12 mouse cellular contexts compared by ENCODE assay signal in the genomic region with DNA sequence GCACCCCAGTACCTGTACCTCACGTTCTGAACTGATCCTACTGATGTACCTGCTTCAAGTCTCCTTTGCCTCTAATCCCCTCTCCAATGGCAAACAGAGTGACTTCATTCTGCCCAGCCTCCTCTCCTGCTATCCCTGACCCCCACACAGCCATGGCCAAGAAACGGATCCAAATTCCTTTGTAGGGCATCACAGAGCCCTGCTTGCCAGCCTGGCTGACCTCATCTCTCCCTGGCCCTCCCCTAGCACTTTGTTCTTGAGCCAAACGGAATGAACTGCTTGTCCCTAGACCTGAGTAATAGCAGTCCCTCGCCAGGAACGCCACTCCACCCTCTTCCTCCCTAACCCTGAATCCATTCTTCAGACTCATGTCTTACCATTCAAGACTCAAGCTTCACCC. TPM values are rescaled to one million over a fixed set of nuclear protein-coding genes. Genes with fewer than 3 reads are reported as not detected.
A peak's percentile ranks its signal among the peaks of the same experiment; 100 is the strongest.
DNase-seq lines count a peak whose midpoint lies in the region; ATAC-seq and TF ChIP-seq lines count a peak whose summit lies in the region.
"Had no signal": no experiment of that assay in that cellular context is flagged by ENCODE, and none has a peak within 500 bp of the region (broad histone marks: within the 10 kb centered on the region; RNA-seq: fewer than 3 reads in every experiment).

No protein-coding gene starts in this region.

- H3K4me3 ChIP-seq in heart, adult 2 months, result no peak overlapping the region
- H3K4me3 ChIP-seq in heart, embryonic 12.5 days, result no peak overlapping the region

- TF ChIP-seq POLR2A in heart, adult 2 months (IDR thresholded peaks at IDR 0.05; ENCODE audit: insufficient read depth, low read depth, low read length), result no peak

- no peak for ATAC-seq in heart, embryonic 12.5 days (ENCODE audit: insufficient number of reproducible peaks, low FRiP score)

- peaks cover 6% of the 10 kb centered on the region; the same call in 1 of the 2 replicates for H3K4me1 ChIP-seq in heart, adult 2 months (ENCODE audit: control insufficient read depth, insufficient read depth, low read length)
- peaks cover 8% of the 10 kb centered on the region for H3K4me1 ChIP-seq in heart, embryonic 12.5 days (replicated peaks)

- no peak overlapping the region for H3K4me2 ChIP-seq in heart, embryonic 12.5 days

- no peaks in the 10 kb centered on the region for H3K79me2 ChIP-seq in heart, adult 2 months (replicated peaks; ENCODE audit: control insufficient read depth, insufficient read depth, low read length)

- 38% methylated on average over 5 of the region's 5 CpGs for WGBS in heart, adult 2 months
- WGBS in heart, embryonic 12.5 days, result 61% methylated on average over 5 of the region's 5 CpGs

- no peak for TF ChIP-seq CTCF in heart, adult 2 months (IDR thresholded peaks at IDR 0.05)

- no peaks in the 10 kb centered on the region for H3K9me3 ChIP-seq in heart, embryonic 12.5 days (replicated peaks)

- 0 out of 2 replicates have a peak, but pooled peaks have one; percentile 47 for TF ChIP-seq EP300 in heart, adult 2 months (IDR thresholded peaks at IDR 0.05; ENCODE audit: insufficient read depth, low read depth, low read length)

- peak; percentile 49 to 73 for DNase-seq in heart, adult 2 months
- peak; percentile 95 to 96 for DNase-seq in adrenal gland, adult (ENCODE audit: inconsistent age in 2 of 2, low spot score in 1 of 2)
- peak; percentile 98 for DNase-seq in cerebellum, adult 9-10 months
- peak; percentile 29 for DNase-seq in lung, postnatal 14 days
- no peak for DNase-seq in spleen, adult 18-20 months
- DNase-seq in kidney, adult 11 months, result no peak
- no peak for DNase-seq in left cerebral cortex, adult 11 months (ENCODE audit: low spot score)
- DNase-seq: kidney, adult 8-10 months; layer of hippocampus, adult 9-11 months; thymus, postnatal 36 days had no signal

- no peak overlapping the region for H3K27ac ChIP-seq in heart, adult 2 months
- H3K27ac ChIP-seq in heart, embryonic 12.5 days (ENCODE audit: poor library complexity, severe bottlenecking), result no peak overlapping the region

- no peak overlapping the region for H3K9ac ChIP-seq in heart, adult 2 months (ENCODE audit: low read depth, low read length)
- no peak overlapping the region for H3K9ac ChIP-seq in heart, embryonic 12.5 days

- no peaks in the 10 kb centered on the region for H3K36me3 ChIP-seq in heart, adult 2 months (ENCODE audit: control insufficient read depth, insufficient read depth, low read length)
- no peaks in the 10 kb centered on the region for H3K36me3 ChIP-seq in heart, embryonic 12.5 days

- H3K27me3 ChIP-seq in heart, adult 2 months (ENCODE audit: control insufficient read depth, insufficient read depth, low read length), result no peaks in the 10 kb centered on the region
- H3K27me3 ChIP-seq in heart, embryonic 12.5 days (replicated peaks), result peaks cover 10% of the 10 kb centered on the region; the same call in 1 of the 2 replicates

- intact Hi-C loops in heart, adult 2 months (cut with DNase I), result no loop called here

RNA-seq across cellular contexts. Expression of a gene that starts 12.7 kb away (rescaled TPM):
- 10 to 100 TPM; 25.4 to 28.9 TPM for total RNA-seq in heart, adult 2 months (2021)
- polyA plus RNA-seq in heart, adult 2 months (2012; rRNA removed), result 41.0 and 43.7 TPM in 2 replicates
- 8.9 and 9.4 TPM in 2 replicates for polyA plus RNA-seq in heart, embryonic 12.5 days (2016; fragmentation: Nextera tagmentation; extraction: Ambion mirVana)

RNA-seq across cellular contexts. Expression of a gene that starts 20.2 kb away (rescaled TPM):
- 10 to 100 TPM; 51.2 to 52.3 TPM for total RNA-seq in heart, adult 2 months (2021)
- polyA plus RNA-seq in heart, adult 2 months (2012; rRNA removed), result 40.1 and 51.4 TPM in 2 replicates
- polyA plus RNA-seq in heart, embryonic 12.5 days (2016; fragmentation: Nextera tagmentation; extraction: Ambion mirVana), result 110 and 116 TPM in 2 replicates

RNA-seq across cellular contexts. Expression of a gene that starts 28.1 kb away (rescaled TPM):
- total RNA-seq in heart, adult 2 months (2021), result not detected
- polyA plus RNA-seq in heart, adult 2 months (2012; rRNA removed), result not detected in 2 replicates
- 0.06 and 0.15 TPM in 2 replicates for polyA plus RNA-seq in heart, embryonic 12.5 days (2016; fragmentation: Nextera tagmentation; extraction: Ambion mirVana)
- total RNA-seq: heart, postnatal 36 days had no signal

RNA-seq across cellular contexts. Expression of a gene that starts 31.4 kb away (rescaled TPM):
- total RNA-seq in heart, adult 2 months (2021), result not detected
- polyA plus RNA-seq in heart, adult 2 months (2012; rRNA removed), result 0.06 TPM in 1 of 2 replicates, not detected in the other
- polyA plus RNA-seq in heart, embryonic 12.5 days (2016; fragmentation: Nextera tagmentation; extraction: Ambion mirVana), result 0.05 TPM in 1 of 2 replicates, not detected in the other
- total RNA-seq: heart, postnatal 36 days had no signal

RNA-seq across cellular contexts. Expression of a gene that starts 55.6 kb away (rescaled TPM):
- 1 to 10 TPM; 3.0 to 4.8 TPM for total RNA-seq in heart, adult 2 months (2021)
- polyA plus RNA-seq in heart, adult 2 months (2012; rRNA removed), result 2.0 and 2.4 TPM in 2 replicates
- polyA plus RNA-seq in heart, embryonic 12.5 days (2016; fragmentation: Nextera tagmentation; extraction: Ambion mirVana), result 7.2 and 9.1 TPM in 2 replicates

Comparison
In these comparisons a context has a peak if more than half of its experiments do, and no peak if none do; other contexts are left out.
1. DNase-seq: peak in heart, adult 2 months (2 of 2), adrenal gland, adult (2 of 2), cerebellum, adult 9-10 months (single experiment) and lung, postnatal 14 days (single experiment); none in spleen, adult 18-20 months (0 of 2), kidney, adult 11 months (single experiment) and left cerebral cortex, adult 11 months (single experiment).